Mouse (Mus musculus) thymus, adult 2 months (tissue): ENCODE measurements around the gene Taar7e. TPM values are rescaled to one million over a fixed set of nuclear protein-coding genes. Genes with fewer than 3 reads are reported as not detected.

Experiments used
- DNase-seq: peaks from one replicate; pipeline ENCODE4 v3.0.0; 2021
- H3K27ac ChIP-seq: fragments of 200-500 bp; 2 replicates; pipeline ENCODE4 v1.5.1; 2012; ENCODE audit warnings: low read length, control low read depth; ENCODE audit not compliant: control insufficient read depth, insufficient read depth
- H3K27me3 ChIP-seq: fragments of 200-500 bp; 2 replicates; pipeline ENCODE4 v1.6.1; 2012; ENCODE audit warnings: mild to moderate bottlenecking, low read length, moderate library complexity, mixed read lengths; ENCODE audit not compliant: control insufficient read depth, insufficient read depth
- H3K36me3 ChIP-seq: fragments of 200-500 bp; 2 replicates; pipeline ENCODE4 v1.6.1; 2012; ENCODE audit warnings: mild to moderate bottlenecking, low read length, moderate library complexity; ENCODE audit not compliant: control insufficient read depth, insufficient read depth
- H3K4me1 ChIP-seq: fragments of 200-500 bp; replicated peaks from 2 replicates; pipeline ENCODE4 v1.6.1; 2012; ENCODE audit warnings: low read length; ENCODE audit not compliant: control insufficient read depth, insufficient read depth
- H3K4me3 ChIP-seq: fragments of 200-500 bp; 2 replicates; pipeline ENCODE4 v1.5.1; 2012; ENCODE audit warnings: mild to moderate bottlenecking, low read length, control low read depth, moderate library complexity; ENCODE audit not compliant: control insufficient read depth, insufficient read depth
- CTCF ChIP-seq: fragments of 200-500 bp; IDR thresholded peaks from 2 replicates; pipeline ENCODE4 v1.5.1; 2012; ENCODE audit warnings: mild to moderate bottlenecking, control low read depth, low read length, moderate library complexity, borderline replicate concordance; ENCODE audit not compliant: control insufficient read depth, poor library complexity, insufficient read depth; ENCODE audit errors: extremely low read depth
- POLR2A ChIP-seq: fragments of 200-500 bp; IDR thresholded peaks from 2 replicates; pipeline ENCODE4 v1.6.1; 2012; ENCODE audit warnings: mild to moderate bottlenecking, low read length, control low read depth, moderate library complexity; ENCODE audit not compliant: control insufficient read depth, poor library complexity, insufficient read depth; ENCODE audit errors: extremely low read depth
- WGBS: fragments of 180-500 bp; shearing (Covaris S2); methylation state at CpG from one replicate; pipeline ENCODE4 v1.1.7; 2018; 5-methylcytosine and 5-hydroxymethylcytosine counted together
- polyA plus RNA-seq: library from polyadenylated mRNA; depleted of rRNA; stranded (reverse); fragments of >200 nt; gene quantifications from 2 replicates; pipeline ENCODE4 v1.2.3, GENCODE M21; 2012; rRNA removed

The Taar7e gene
- not detected in 2 replicates for polyA plus RNA-seq

DNA sequence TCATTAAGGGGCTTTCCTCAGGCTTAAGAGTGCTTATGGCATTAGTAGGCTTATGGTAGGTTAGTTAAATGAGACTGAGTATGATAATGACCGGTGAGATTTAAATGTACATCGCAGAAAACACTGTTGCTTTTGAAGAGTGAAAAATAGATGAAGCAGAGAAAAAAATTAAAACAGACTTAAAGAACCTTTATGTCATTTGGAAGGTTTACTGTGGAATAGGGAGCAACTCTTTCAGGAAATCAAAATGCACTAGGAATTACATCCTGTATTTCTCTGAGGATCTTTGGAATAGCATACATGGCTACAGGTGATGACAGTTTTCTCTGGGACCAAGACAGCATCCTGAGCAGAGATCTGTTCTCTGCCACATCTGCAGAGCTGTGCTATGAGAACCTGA lies at the start of gene Taar7e:
TSS of gene Taar7e (plus strand) at position 301 of the 400 bp plus-strand sequence.
- DNase-seq, result no peak
- H3K4me1 ChIP-seq, result no peaks in the 10 kb centered on the region
- no peaks in the 10 kb centered on the region for H3K27me3 ChIP-seq
- H3K4me3 ChIP-seq, result no peak within 1 kb of the TSS
- H3K27ac ChIP-seq, result no peak within 1 kb of the TSS
- H3K36me3 ChIP-seq, result no peaks in the 10 kb centered on the region
- no peak for TF ChIP-seq POLR2A
- no peak for TF ChIP-seq CTCF
- WGBS, result 95% methylated on average over 2 of the region's 2 CpGs

DNA sequence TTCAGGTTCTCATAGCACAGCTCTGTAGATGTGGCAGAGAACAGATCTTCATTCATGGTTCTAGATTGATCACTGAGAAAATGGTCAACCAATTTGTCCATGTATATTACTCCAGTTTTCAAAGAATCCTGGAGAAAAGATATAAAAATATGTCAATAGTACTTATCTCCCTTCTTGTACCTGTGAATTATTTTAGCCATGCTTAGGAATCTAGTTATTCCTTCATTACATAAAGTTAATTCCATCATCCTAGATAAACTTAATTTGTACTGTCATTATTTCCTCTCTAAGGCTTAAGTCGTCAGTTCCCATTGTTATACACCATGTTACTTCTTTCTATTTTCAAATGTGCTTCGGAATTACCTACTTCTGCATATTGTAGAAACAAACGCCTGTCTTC lies 44.0 kb upstream of the Taar7e start, which contains the start of gene Taar7a:
TSS of gene Taar7a (minus strand) at position 101 of the 400 bp plus-strand sequence.
- Histone ChIP-seq H3K27ac (no peak within 1 kb of the TSS), H3K4me1 (no peaks in the 10 kb centered on the region), H3K4me3 (no peak within 1 kb of the TSS), H3K27me3 (no peaks in the 10 kb centered on the region), H3K36me3 (no peaks in the 10 kb centered on the region)
- no peak for TF ChIP-seq POLR2A
- 93% methylated on average over 3 of the region's 3 CpGs for WGBS
- no peak for DNase-seq

GRCm38 (mm10) chr10:23999639-24000038 lies 37.8 kb upstream of the Taar7e start, which contains the start of gene Taar7b:
TSS of gene Taar7b (plus strand) at chr10:23999939.
- no peak within 1 kb of the TSS for H3K4me3 ChIP-seq
- no peaks in the 10 kb centered on the region for H3K27me3 ChIP-seq
- no peak for DNase-seq
- TF ChIP-seq CTCF (no peak), POLR2A (no peak)
- no peaks in the 10 kb centered on the region for H3K4me1 ChIP-seq
- H3K36me3 ChIP-seq, result no peaks in the 10 kb centered on the region
- WGBS, result 98% methylated on average over 1 of the region's 1 CpGs
- H3K27ac ChIP-seq, result no peak within 1 kb of the TSS

DNA sequence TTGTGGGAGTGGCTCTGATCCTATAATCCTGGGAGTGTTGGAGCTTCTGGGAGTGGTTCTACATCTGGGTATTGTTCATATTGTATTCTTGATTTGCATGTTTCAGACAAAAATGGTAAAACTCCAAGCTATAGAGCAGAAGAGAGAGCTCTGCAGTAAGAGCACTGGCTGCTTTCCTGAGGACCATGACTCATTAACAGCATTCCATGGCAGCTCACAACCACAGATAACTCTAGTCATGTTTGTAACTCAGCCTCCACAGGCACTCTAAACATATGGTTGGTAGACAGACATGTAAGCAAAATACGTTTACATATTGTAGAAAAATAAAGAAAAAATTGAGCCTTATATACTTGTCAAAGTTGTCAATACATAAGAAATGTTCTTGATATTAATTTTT lies 31.0 kb upstream of the Taar7e start:
- H3K4me1 ChIP-seq, result no peaks in the 10 kb centered on the region
- H3K27ac ChIP-seq, result no peak overlapping the region
- no peaks in the 10 kb centered on the region for H3K27me3 ChIP-seq
- 85% methylated on average over 1 of the region's 1 CpGs for WGBS
- DNase-seq, result no peak
- TF ChIP-seq POLR2A (no peak), CTCF (no peak)
- H3K4me3 ChIP-seq, result no peak overlapping the region
- H3K36me3 ChIP-seq, result no peaks in the 10 kb centered on the region

GRCm38 (mm10) chr10:24007034-24007433 lies 30.4 kb upstream of the Taar7e start:
- WGBS, result 78% methylated on average over 2 of the region's 2 CpGs

GRCm38 (mm10) chr10:24008143-24008542 lies 29.3 kb upstream of the Taar7e start:
- WGBS, result 96% methylated on average over 1 of the region's 1 CpGs
- no peaks in the 10 kb centered on the region for H3K27me3 ChIP-seq
- DNase-seq, result no peak
- H3K4me1 ChIP-seq, result no peaks in the 10 kb centered on the region
- TF ChIP-seq POLR2A (no peak), CTCF (no peak)
- H3K27ac ChIP-seq, result no peak overlapping the region
- H3K36me3 ChIP-seq, result no peaks in the 10 kb centered on the region
- no peak overlapping the region for H3K4me3 ChIP-seq

More at GRCm38 (mm10) chr10:24007034-24007433, 30.4 kb upstream of the Taar7e start:
- H3K27ac ChIP-seq, result no peak overlapping the region
- H3K4me3 ChIP-seq, result no peak overlapping the region
- no peaks in the 10 kb centered on the region for H3K36me3 ChIP-seq
- TF ChIP-seq POLR2A (no peak), CTCF (no peak)
- H3K27me3 ChIP-seq, result no peaks in the 10 kb centered on the region
- no peak for DNase-seq
- no peaks in the 10 kb centered on the region for H3K4me1 ChIP-seq

DNA sequence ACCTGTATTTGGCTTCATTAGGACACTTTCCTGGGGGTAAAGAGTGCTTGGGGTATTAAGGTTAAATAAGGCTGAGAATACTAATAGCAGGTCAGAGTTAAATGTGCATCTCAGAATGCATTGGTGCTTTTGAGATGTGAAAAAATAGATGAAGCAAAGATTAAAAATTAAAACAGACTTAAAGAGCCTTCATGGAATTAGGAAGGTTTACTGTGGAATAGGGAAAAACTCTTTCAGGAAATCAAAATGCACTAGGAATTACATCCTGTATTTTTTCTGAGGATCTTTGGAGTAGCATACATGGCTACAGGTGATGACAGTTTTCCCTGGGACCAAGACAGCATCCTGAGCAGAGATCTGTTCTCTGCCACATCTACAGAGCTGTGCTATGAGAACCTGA lies 10.5 kb upstream of the Taar7e start, which contains the start of gene Taar7d:
TSS of gene Taar7d (plus strand) at position 301 of the 400 bp plus-strand sequence.
- Histone ChIP-seq H3K27ac (no peak within 1 kb of the TSS), H3K4me3 (no peak within 1 kb of the TSS), H3K27me3 (no peaks in the 10 kb centered on the region), H3K4me1 (no peaks in the 10 kb centered on the region), H3K36me3 (no peaks in the 10 kb centered on the region)
- DNase-seq, result no peak
- TF ChIP-seq CTCF (no peak), POLR2A (no peak)
